Mouse (Mus musculus) limb, embryonic 10.5 days (tissue): ENCODE measurements around the gene Plau. TPM values are rescaled to one million over a fixed set of nuclear protein-coding genes. Genes with fewer than 3 reads are reported as not detected.

Experiments used
- polyA plus RNA-seq: library from polyadenylated mRNA; unstranded; fragments of >200 nt; fragmentation: Nextera tagmentation; extraction: Ambion mirVana; gene quantifications from 2 replicates; pipeline ENCODE4 v1.2.1, GENCODE M21; 2016

The Plau gene
- polyA plus RNA-seq, 1 experiment from 2014 or later: 0.55 TPM

Other genes starting within 250 kb of the Plau start
- 13.5 and 16.6 TPM in 2 replicates for gene Usp54, start 195.6 kb upstream of the Plau start, polyA plus RNA-seq
- 0.86 TPM in 1 of 2 replicates, not detected in the other for gene Myoz1, start 180.1 kb upstream of the Plau start, polyA plus RNA-seq
- 0.51 and 1.9 TPM in 2 replicates for gene Synpo2l, start 168.3 kb upstream of the Plau start, polyA plus RNA-seq
- gene Sec24c, start 162.4 kb upstream of the Plau start, polyA plus RNA-seq: 113 and 122 TPM in 2 replicates
- gene Fut11, start 141.7 kb upstream of the Plau start, polyA plus RNA-seq: 18.2 and 20.4 TPM in 2 replicates
- gene Chchd1, start 133.7 kb upstream of the Plau start, polyA plus RNA-seq: 238 and 280 TPM in 2 replicates
- 32.5 and 39.3 TPM in 2 replicates for gene Zswim8, start 129.1 kb upstream of the Plau start, polyA plus RNA-seq
- gene Ndst2, start 102.1 kb upstream of the Plau start, polyA plus RNA-seq: 27.9 and 29.2 TPM in 2 replicates
- gene Camk2g, start 42.6 kb upstream of the Plau start, polyA plus RNA-seq: 43.3 and 57.6 TPM in 2 replicates
- 38.2 and 42.4 TPM in 2 replicates for gene Vcl, start 92.7 kb downstream of the Plau start, polyA plus RNA-seq
- 70.6 and 78.4 TPM in 2 replicates for gene Ap3m1, start 215.8 kb downstream of the Plau start, polyA plus RNA-seq
- 170 and 179 TPM in 2 replicates for gene Adk, start 215.9 kb downstream of the Plau start, polyA plus RNA-seq